Mouse (Mus musculus) kidney, adult 2 months (tissue): Measurements from ENCODE around the gene Fut11.
A peak's percentile ranks its signal among the peaks of the same experiment; 100 is the strongest.

Experiments
- CTCF ChIP-seq: fragments of 200-500 bp; conservative IDR thresholded peaks from 2 replicates; pipeline ENCODE4 v1.5.1; 2011; ENCODE audit warnings: low read depth, mild to moderate bottlenecking, control low read depth, low read length, moderate library complexity, mixed read lengths; ENCODE audit not compliant: insufficient read depth, insufficient read length
- POLR2A ChIP-seq: fragments of 200-500 bp; IDR thresholded peaks from one replicate; pipeline ENCODE4 v1.6.1; 2011; ENCODE audit warnings: low read depth, low read length, control low read depth

GRCm38 (mm10) chr14:20672990-20673389, 21.8 kb upstream of the Fut11 start:
- TF ChIP-seq CTCF = peak; percentile 46
- TF ChIP-seq POLR2A = no peak
